Mouse (Mus musculus): ENCODE results near the gene Cdc42bpg.

DNA sequence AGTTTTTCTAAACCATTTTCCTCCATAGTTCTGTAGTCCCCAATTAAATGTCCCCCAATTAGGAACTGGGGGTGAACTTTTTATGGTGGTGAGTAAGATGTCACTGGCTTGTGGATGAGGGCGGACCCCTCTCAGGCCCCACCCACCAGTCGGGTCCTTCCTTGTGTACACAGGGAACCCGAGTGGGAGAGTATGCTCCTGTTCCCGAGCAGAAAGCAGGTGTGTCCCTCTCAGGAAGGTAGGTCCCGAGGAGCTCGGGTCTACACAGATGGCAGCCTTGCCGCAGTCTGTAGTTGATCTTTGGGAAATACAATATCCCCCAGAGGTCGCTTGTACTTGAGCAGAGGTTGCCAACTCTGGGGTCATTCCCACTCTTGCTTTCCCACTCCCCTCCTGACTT is 21.0 kb upstream of the Cdc42bpg start:
- TF ChIP-seq CTCF (conservative IDR thresholded peaks at IDR 0.05; ENCODE audit: low read length): no peak
- TF ChIP-seq NANOG (IDR thresholded peaks at IDR 0.05; ENCODE audit: borderline replicate concordance, low read length): no peak
- TF ChIP-seq POU5F1 (IDR thresholded peaks at IDR 0.05; ENCODE audit: borderline replicate concordance, low read length): no peak

Data from E14TG2a.4 (cell line).